Mouse (Mus musculus) urinary bladder, postnatal 14 days (tissue): ENCODE results near the gene Zfp36l1.

Experiments used
- DNase-seq: peaks from one replicate; pipeline ENCODE4 v3.0.0; 2021; ENCODE audit warnings: low spot score

Gene Zfp36l1

GRCm38 (mm10) chr12:80131359-80132249 lies 18.8 kb upstream of the Zfp36l1 start:
- no peak for DNase-seq

DNA sequence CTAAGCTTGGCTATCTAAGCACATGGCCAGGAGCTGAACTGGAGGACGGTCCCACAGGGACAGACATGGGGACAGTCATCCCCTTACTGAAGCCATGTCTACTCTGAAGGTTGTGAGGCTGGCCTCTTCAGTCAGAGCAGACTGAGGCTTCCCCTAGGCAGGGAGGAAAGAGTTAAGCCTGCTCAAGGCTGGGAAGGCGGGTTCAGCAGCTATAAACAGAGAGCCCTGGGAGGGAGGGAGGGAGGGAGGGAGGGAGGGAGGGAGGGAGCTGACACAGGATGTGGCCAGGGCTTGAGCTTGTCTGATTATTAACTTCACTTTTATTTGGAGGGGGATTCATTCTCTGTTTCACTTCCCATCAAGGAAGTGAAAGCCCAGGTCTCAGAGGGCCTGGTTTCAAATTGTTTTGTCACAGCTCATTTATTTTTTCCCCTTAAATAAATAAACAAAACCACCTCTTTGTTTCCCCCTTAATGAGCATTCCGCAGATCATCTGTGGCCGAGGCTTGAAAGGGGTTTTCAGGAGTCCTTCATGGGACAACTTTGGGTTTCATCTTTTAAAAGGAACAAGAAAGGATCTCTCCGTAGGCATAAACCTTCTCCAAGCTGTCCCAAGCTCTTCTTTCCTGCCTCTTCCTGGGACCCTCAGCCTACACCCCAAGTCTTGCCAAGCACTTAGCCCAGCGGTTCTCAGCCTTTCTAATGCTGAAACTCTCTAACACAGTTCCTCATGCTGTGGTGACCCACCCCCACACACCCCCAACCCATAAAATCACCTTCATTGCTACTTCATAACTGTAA lies 17.9 kb upstream of the Zfp36l1 start:
- no peak for DNase-seq

- DNase-seq = no peak
These were observed 16.7 kb upstream of the Zfp36l1 start for GRCm38 (mm10) chr12:80129531-80129930.

DNA sequence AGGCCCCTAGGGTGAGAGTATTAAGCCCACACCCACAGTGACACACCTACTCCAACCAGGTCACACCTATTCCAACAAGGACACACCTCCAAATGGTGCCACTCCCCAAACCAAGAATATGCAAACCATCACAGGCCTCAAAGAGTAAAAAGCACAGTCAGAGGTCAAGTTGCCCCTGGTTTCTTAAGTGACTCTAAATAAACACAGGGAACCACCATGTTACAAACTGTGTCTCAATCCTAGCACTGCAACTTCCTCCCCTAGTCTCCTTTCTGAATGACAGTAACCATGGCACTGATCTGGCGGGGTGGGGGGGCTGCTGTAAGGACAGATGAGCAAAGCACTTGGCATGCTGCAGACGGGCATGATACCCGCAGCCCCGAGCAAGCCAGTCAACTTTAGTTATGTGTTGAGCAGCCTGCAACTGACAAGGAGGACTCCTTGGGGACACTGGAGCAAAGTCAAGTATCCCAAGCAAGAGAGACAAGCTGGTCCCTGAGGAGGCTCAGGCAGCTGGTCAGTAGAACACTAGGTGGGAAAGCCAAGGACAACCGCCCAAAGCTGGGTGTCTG lies 14.5 kb upstream of the Zfp36l1 start:
- no peak for DNase-seq

- no peak for DNase-seq
These were observed 12.5 kb upstream of the Zfp36l1 start for GRCm38 (mm10) chr12:80125316-80125715.

GRCm38 (mm10) chr12:80124756-80125155 lies 11.9 kb upstream of the Zfp36l1 start:
- no peak for DNase-seq

GRCm38 (mm10) chr12:80124211-80124610 lies 11.4 kb upstream of the Zfp36l1 start:
- DNase-seq = no peak

GRCm38 (mm10) chr12:80123227-80123803 lies 10.5 kb upstream of the Zfp36l1 start:
- no peak for DNase-seq

- DNase-seq = no peak
These were observed 8.6 kb upstream of the Zfp36l1 start for GRCm38 (mm10) chr12:80121438-80121837.

DNA sequence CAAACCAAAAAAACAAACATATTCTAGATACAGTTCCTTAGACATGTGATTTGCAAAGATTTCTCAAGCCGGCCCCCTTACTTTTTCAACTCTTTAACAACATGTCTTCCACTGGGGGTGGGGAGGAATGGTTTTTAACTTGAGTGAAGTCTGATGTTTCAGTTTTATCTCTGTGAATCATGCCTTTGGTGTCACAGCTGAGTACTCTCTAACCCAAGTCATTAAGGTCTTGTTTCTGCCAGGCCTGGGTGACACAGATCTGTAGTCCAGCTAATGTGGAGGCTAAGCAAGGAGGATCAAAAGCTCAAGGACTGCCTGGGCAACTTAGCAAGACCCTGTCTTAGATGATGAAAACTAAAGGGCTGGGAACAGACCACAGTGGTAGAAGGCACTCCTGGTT lies 5.8 kb upstream of the Zfp36l1 start:
- DNase-seq = no peak

- DNase-seq = no peak
These were observed 3.6 kb upstream of the Zfp36l1 start for GRCm38 (mm10) chr12:80116206-80117112.

DNA sequence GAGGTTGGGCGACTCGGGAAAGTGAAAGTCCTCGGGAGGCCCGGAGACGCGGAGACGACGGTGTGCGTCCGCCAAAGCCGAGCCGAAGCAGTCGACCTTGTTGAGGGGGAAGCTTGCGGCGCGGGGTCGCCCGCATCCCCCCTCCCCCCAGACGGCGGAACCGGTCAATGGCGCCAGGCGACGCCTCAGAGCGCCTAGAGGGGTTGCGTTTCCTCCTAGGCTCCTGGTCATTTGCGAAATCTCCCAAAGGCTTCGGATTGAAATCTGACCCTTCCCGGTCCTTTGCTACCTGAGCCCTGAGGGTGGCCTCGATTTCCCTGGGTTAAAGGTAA lies 3.0 kb upstream of the Zfp36l1 start:
- no peak for DNase-seq

- DNase-seq = peak; percentile 87
These were observed 2.5 kb upstream of the Zfp36l1 start for GRCm38 (mm10) chr12:80115142-80115862.

GRCm38 (mm10) chr12:80114892-80115141 lies 2.0 kb upstream of the Zfp36l1 start:
- DNase-seq = no peak

- DNase-seq = peak; percentile 84
These were observed 1.4 kb upstream of the Zfp36l1 start for GRCm38 (mm10) chr12:80114031-80114891.

- peak; percentile 61 for DNase-seq
These were observed 791 bp upstream of the Zfp36l1 start for GRCm38 (mm10) chr12:80113586-80114021.

GRCm38 (mm10) chr12:80112071-80112660 lies 647 bp downstream of the Zfp36l1 start:
- no peak for DNase-seq

GRCm38 (mm10) chr12:80111131-80112070 lies 1.4 kb downstream of the Zfp36l1 start:
- DNase-seq = no peak

GRCm38 (mm10) chr12:80110546-80110870 lies 2.3 kb downstream of the Zfp36l1 start:
- DNase-seq = no peak
